In the genomic region with DNA sequence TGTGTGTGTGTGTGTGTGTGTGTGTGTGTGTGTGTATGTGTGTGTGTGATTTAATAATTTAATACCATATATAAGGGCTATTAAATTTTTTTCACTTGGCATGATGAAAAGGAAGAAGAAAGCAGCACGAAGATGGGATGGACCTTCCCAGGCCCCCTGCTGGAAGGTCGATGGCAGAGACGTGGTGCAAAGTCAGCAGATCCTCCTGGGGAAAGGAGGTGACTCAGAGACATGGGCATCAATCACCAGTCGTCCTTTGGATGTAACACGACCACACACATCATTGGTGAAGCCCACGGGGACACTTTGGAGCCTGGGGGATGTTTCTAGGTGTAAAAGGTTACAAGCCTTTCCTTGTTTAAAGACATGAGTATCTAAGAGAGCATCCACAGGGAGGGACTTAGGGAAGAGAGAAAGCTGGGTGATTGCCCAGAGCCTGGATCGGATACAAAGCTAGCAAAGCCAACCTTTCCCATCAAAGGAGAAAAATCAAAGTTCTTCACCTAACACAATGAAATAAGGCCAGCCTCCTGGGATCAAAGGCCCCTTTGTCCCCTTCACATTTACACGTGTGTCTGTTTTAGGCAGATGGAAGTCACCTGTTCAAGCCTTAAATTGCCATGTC, we compare ENCODE assay signal across 16 mouse cellular contexts. TPM values are rescaled to one million over a fixed set of nuclear protein-coding genes. Genes with fewer than 3 reads are reported as not detected.
A peak's percentile ranks its signal among the peaks of the same experiment; 100 is the strongest.
DNase-seq lines count a peak whose midpoint lies in the region; ATAC-seq and TF ChIP-seq lines count a peak whose summit lies in the region.
"Had no signal": no experiment of that assay in that cellular context is flagged by ENCODE, and none has a peak within 500 bp of the region (broad histone marks: within the 10 kb centered on the region; RNA-seq: fewer than 3 reads in every experiment).

No protein-coding gene starts in this region.

- no peak overlapping the region for H3K4me2 ChIP-seq in forebrain, postnatal 0 days (ENCODE audit: low read depth)
- no peak overlapping the region for H3K4me2 ChIP-seq in forebrain, embryonic 13.5 days
- H3K4me2 ChIP-seq: embryonic facial prominence, embryonic 12.5 days; neural tube, embryonic 15.5 days had no signal

- H3K9ac ChIP-seq in forebrain, postnatal 0 days: no peak overlapping the region
- no peak overlapping the region for H3K9ac ChIP-seq in forebrain, embryonic 13.5 days
- H3K9ac ChIP-seq: embryonic facial prominence, embryonic 12.5 days; neural tube, embryonic 15.5 days had no signal

- peak; percentile 15; the same call in 1 of the 2 replicates for TF ChIP-seq CTCF in forebrain, postnatal 0 days (IDR thresholded peaks at IDR 0.05; ENCODE audit: low read depth)
- peak; percentile 25; the same call in 1 of the 2 replicates for TF ChIP-seq CTCF in lung, adult 2 months (IDR thresholded peaks at IDR 0.05; ENCODE audit: insufficient read depth, low read length)

- no peak overlapping the region for H3K4me3 ChIP-seq in forebrain, postnatal 0 days (ENCODE audit: low read depth, low read length)
- H3K4me3 ChIP-seq in forebrain, embryonic 13.5 days: no peak overlapping the region
- H3K4me3 ChIP-seq in lung, adult 2 months (replicated peaks; ENCODE audit: extremely low read depth, low read depth, low read length): no peak overlapping the region
- H3K4me3 ChIP-seq in midbrain, embryonic 10.5 days: no peak overlapping the region
- H3K4me3 ChIP-seq: embryonic facial prominence, embryonic 12.5 days; neural tube, embryonic 15.5 days had no signal

- no peak for ATAC-seq in forebrain, postnatal 0 days
- ATAC-seq in forebrain, embryonic 13.5 days: no peak
- ATAC-seq: forebrain, embryonic 16.5 days had no signal

- no peaks in the 10 kb centered on the region for H3K36me3 ChIP-seq in forebrain, postnatal 0 days (ENCODE audit: insufficient read depth)
- no peaks in the 10 kb centered on the region for H3K36me3 ChIP-seq in forebrain, embryonic 13.5 days (ENCODE audit: poor library complexity, severe bottlenecking)
- H3K36me3 ChIP-seq in midbrain, embryonic 10.5 days: no peaks in the 10 kb centered on the region
- H3K36me3 ChIP-seq: embryonic facial prominence, embryonic 12.5 days; neural tube, embryonic 15.5 days had no signal

- H3K27me3 ChIP-seq in forebrain, postnatal 0 days (ENCODE audit: insufficient read depth, low read length): no peaks in the 10 kb centered on the region
- H3K27me3 ChIP-seq in forebrain, embryonic 13.5 days: no peaks in the 10 kb centered on the region
- no peaks in the 10 kb centered on the region for H3K27me3 ChIP-seq in midbrain, embryonic 10.5 days (ENCODE audit: low read depth, poor library complexity, severe bottlenecking)
- H3K27me3 ChIP-seq: embryonic facial prominence, embryonic 12.5 days; neural tube, embryonic 15.5 days had no signal

- H3K9me3 ChIP-seq in forebrain, postnatal 0 days (ENCODE audit: low read length): no peaks in the 10 kb centered on the region
- no peaks in the 10 kb centered on the region for H3K9me3 ChIP-seq in forebrain, embryonic 13.5 days (replicated peaks)
- H3K9me3 ChIP-seq in midbrain, embryonic 10.5 days (replicated peaks): no peaks in the 10 kb centered on the region
- H3K9me3 ChIP-seq: embryonic facial prominence, embryonic 12.5 days; neural tube, embryonic 15.5 days had no signal

- TF ChIP-seq POLR2A in lung, adult 2 months (IDR thresholded peaks at IDR 0.05; ENCODE audit: borderline replicate concordance, extremely low read depth, low read depth, low read length): no peak

- H3K27ac ChIP-seq in forebrain, postnatal 0 days (ENCODE audit: low read depth, low read length): no peak overlapping the region
- H3K27ac ChIP-seq in forebrain, embryonic 13.5 days: no peak overlapping the region
- H3K27ac ChIP-seq in midbrain, embryonic 10.5 days (replicated peaks): no peak overlapping the region
- H3K27ac ChIP-seq: embryonic facial prominence, embryonic 12.5 days; neural tube, embryonic 15.5 days had no signal

- DNase-seq in forebrain, postnatal 0 days: no peak
- no peak for DNase-seq in lung, adult 2 months
- DNase-seq in lung, postnatal 36 days: no peak
- peak; percentile 4 for DNase-seq in adrenal gland, postnatal 10 days
- DNase-seq in cerebellum, postnatal 14 days: peak; percentile 48 to 61
- DNase-seq in urinary bladder, adult 18-20 months (ENCODE audit: low spot score in 2 of 2): no peak
- no peak for DNase-seq in midbrain, embryonic 10.5 days (ENCODE audit: low spot score)
- DNase-seq: heart, postnatal 36 days; kidney, adult 18-20 months; layer of hippocampus, postnatal 36 days; lung, postnatal 10 days; right cerebral cortex, postnatal 14 days had no signal

- no peaks in the 10 kb centered on the region for H3K4me1 ChIP-seq in forebrain, postnatal 0 days (ENCODE audit: insufficient read depth)
- no peaks in the 10 kb centered on the region for H3K4me1 ChIP-seq in forebrain, embryonic 13.5 days
- no peaks in the 10 kb centered on the region for H3K4me1 ChIP-seq in lung, adult 2 months (ENCODE audit: control insufficient read depth, insufficient read depth, low read length)
- H3K4me1 ChIP-seq in midbrain, embryonic 10.5 days: no peaks in the 10 kb centered on the region
- H3K4me1 ChIP-seq: embryonic facial prominence, embryonic 12.5 days; neural tube, embryonic 15.5 days had no signal

- 56% methylated on average over 8 of the region's 8 CpGs for WGBS in forebrain, postnatal 0 days
- WGBS in forebrain, embryonic 13.5 days: 58% methylated on average over 8 of the region's 8 CpGs
- WGBS in lung, adult 2 months: 29% methylated on average over 8 of the region's 8 CpGs
- WGBS in midbrain, embryonic 10.5 days: 74% methylated on average over 8 of the region's 8 CpGs

RNA-seq across cellular contexts. Expression of a gene that starts 53.9 kb away (rescaled TPM):
- total RNA-seq in forebrain, postnatal 0 days (2014; rRNA removed): 7.0 and 9.9 TPM in 2 replicates
- 1.0 and 3.7 TPM in 2 replicates for polyA plus RNA-seq in forebrain, postnatal 0 days (2015; fragmentation: Nextera tagmentation; extraction: Ambion mirVana)
- polyA plus RNA-seq in forebrain, embryonic 13.5 days (2015; fragmentation: Nextera tagmentation; extraction: Ambion mirVana): 1.3 and 2.2 TPM in 2 replicates
- 0.02 and 0.24 TPM in 2 replicates for polyA plus RNA-seq in lung, adult 2 months (2012; rRNA removed)
- 1 to 10 TPM in 1 of 2 experiments, under 1 TPM in 1; 0.69 to 1.5 TPM for total RNA-seq in adrenal gland, postnatal 10 days (2021)
- polyA plus RNA-seq in midbrain, embryonic 10.5 days (2016; fragmentation: Nextera tagmentation; extraction: Ambion mirVana): 1.4 and 1.8 TPM in 2 replicates

Comparison
In these comparisons a context has a peak if more than half of its experiments do, and no peak if none do; other contexts are left out.
1. DNase-seq: peak in adrenal gland, postnatal 10 days (single experiment) and cerebellum, postnatal 14 days (2 of 2); none in forebrain, postnatal 0 days (single experiment), lung, adult 2 months (single experiment), lung, postnatal 36 days (single experiment), urinary bladder, adult 18-20 months (0 of 2) and midbrain, embryonic 10.5 days (single experiment).